Mouse (Mus musculus) urinary bladder, postnatal 10 days (tissue): Measurements from ENCODE around the gene Dynlrb1.

Experiments used
- DNase-seq: peaks from one replicate; pipeline ENCODE4 v3.0.0; 2022; ENCODE audit warnings: low spot score

Dynlrb1 gene

DNA sequence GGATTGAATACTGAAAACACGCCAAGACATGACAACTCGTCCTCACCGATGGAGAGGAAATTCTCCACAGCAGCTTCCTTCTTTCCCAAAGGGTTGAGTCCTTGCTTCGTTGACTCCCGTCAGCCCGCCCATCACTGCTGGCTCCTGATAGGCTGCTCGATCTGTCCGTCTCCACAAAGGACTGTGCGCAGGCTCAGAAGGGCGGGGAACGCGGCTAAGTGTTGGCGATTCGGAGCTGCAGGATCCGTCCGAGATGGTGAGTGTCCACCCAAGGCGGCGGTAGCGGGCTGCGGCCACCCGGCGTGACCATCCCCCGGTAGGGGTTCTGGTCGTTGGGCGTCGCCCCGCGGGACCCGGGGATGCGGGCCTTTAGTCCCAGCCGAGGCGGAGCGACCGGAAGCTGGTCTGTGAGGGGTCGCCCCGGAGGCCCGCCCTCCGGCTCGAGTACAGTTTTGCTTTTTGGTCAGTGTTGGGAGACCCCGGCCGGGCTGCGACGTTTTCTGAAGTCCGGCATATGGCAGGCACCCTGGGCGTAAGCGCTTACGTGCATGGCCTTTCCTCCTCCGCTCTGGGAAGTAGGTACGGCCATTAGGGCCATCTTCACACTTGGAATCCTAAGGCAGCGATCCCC lies at the start of gene Dynlrb1:
Gene Dynlrb1 (plus strand): TSS at position 172 of the 631 bp plus-strand sequence.
- peak; percentile 100 for DNase-seq

GRCm38 (mm10) chr2:155207419-155207818 lies 28.9 kb upstream of the Dynlrb1 start:
- no peak for DNase-seq

GRCm38 (mm10) chr2:155223145-155223544 lies 13.2 kb upstream of the Dynlrb1 start:
- DNase-seq, result no peak

DNA sequence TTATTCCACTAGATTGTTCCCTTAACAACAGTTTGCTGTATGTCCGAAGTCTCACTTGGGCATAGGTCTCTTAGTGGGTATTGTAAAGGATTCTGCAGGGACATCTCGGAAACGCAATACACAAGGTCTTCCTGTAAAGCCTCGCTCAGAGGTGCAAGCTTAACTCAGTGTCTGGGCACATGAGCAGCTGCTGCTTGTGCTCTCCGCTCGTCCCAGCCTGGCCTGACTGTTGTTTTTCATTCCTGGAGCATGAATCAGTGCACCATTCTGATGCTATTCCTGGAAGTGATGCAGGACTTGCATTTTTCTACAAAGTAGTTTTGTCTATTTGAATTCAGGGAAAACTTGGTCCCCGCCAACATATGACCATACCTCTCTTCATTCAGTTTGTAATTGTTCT lies 11.6 kb upstream of the Dynlrb1 start:
- no peak for DNase-seq

- DNase-seq, result no peak
Measured at GRCm38 (mm10) chr2:155235746-155236361, 479 bp upstream of the Dynlrb1 start.

GRCm38 (mm10) chr2:155237276-155237675 lies 943 bp downstream of the Dynlrb1 start:
- no peak for DNase-seq

- DNase-seq, result no peak
Measured at GRCm38 (mm10) chr2:155240915-155241314, 4.6 kb downstream of the Dynlrb1 start.

DNA sequence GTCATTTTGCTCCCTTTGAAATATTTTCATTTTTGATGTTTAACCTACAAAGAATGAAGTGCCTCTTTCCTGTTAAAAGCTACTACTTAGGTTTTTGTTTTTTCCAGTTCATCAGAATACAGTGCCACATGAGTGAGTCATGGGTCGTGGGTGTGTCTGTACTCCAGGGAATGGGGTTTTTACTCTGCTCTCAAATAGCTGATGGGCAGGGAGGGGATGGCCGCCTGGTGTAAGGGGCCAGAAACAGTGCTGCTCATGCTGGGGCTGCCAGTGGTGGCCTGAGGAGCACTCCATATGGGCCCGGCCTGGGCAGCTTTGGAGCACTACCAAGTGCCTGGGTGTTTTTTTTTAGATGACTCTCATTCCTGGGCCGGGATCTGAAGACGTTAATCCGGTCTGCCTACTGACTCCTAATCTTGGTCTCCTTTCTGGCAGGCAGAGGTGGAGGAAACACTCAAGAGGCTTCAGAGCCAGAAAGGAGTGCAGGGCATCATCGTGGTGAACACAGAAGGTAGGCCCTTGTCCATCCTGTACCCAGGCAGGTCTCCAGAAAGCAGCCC lies 6.0 kb downstream of the Dynlrb1 start:
- DNase-seq, result no peak

- DNase-seq, result no peak
Measured at GRCm38 (mm10) chr2:155246231-155246630, 9.9 kb downstream of the Dynlrb1 start.

GRCm38 (mm10) chr2:155248206-155248605 lies 11.9 kb downstream of the Dynlrb1 start:
- DNase-seq, result no peak

GRCm38 (mm10) chr2:155248718-155249117 lies 12.4 kb downstream of the Dynlrb1 start:
- no peak for DNase-seq

DNA sequence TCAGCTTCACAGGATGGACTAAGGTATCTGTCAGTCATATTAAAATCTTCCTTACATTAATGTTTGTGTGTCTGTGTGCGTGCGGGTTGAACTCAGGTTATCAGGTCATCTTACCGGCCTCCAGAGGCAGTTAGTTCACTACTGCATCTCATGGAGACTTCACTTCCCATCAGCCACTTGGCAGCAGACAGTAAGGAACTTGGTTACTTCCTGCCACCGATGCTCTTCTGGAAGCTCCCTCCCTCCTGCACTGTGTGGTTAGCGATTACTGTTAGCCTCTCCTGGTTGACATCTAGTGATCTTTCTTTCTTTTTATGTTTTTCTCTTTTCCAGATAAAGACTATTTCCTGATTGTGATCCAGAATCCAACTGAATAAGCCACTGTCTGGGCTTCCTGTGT lies 13.3 kb downstream of the Dynlrb1 start:
- DNase-seq, result no peak

- DNase-seq, result no peak
Measured at GRCm38 (mm10) chr2:155265526-155265925, 29.2 kb downstream of the Dynlrb1 start.

- DNase-seq, result no peak
Measured at GRCm38 (mm10) chr2:155266896-155267295, 30.6 kb downstream of the Dynlrb1 start.

- no peak for DNase-seq
Measured at GRCm38 (mm10) chr2:155271957-155272356, 35.6 kb downstream of the Dynlrb1 start.

GRCm38 (mm10) chr2:155272396-155273170 lies 36.2 kb downstream of the Dynlrb1 start:
- DNase-seq, result no peak

- DNase-seq, result no peak
Measured at GRCm38 (mm10) chr2:155273603-155274002, 37.3 kb downstream of the Dynlrb1 start.

DNA sequence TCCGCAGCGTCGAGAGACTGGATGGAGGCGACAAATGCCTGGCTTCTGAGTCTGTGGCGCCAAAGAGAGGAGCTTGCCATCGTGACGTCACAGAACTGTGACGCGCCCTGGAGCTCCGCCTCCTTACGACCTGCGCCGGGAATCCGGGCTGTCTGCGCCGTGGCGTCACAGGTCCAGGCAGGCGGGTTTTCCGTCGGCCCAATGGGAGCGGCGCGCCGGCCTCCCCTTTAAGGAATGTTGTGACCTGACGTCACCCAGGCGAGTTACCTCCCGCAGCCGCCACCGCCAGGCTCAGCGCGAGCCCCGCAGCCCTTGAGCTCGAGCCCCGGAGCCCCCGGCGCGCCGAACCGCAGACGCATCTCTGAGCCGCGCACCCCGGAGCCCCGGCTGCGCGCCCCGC lies 39.9 kb downstream of the Dynlrb1 start, which contains the start of gene Map1lc3a:
Gene Map1lc3a (plus strand): TSS at position 103 of the 400 bp plus-strand sequence.
- peak; percentile 93 for DNase-seq

DNA sequence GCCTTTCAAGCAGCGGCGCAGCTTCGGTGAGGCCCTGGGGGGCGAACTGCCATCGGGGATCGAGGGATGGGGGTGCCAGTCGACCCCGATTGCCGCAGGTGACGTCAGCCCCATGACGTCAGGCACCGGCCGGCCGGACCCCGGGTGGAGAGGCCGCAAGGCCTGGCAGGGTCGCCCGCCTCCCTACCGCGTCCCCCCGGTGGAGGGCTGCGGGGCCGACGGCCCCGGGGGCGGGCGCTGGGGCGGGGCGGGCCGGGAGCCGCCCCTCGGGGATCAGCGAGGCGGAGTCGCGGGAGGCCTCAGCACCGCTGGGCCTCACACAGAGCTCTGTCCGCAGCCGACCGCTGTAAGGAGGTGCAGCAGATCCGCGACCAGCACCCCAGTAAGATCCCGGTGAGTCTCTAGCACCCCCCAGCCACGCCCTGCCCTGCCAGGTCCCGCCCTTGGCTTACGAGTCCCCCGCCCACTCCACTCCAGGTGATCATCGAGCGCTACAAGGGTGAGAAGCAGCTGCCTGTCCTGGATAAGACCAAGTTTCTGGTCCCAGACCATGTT lies 40.4 kb downstream of the Dynlrb1 start:
- DNase-seq, result peak; percentile 31

DNA sequence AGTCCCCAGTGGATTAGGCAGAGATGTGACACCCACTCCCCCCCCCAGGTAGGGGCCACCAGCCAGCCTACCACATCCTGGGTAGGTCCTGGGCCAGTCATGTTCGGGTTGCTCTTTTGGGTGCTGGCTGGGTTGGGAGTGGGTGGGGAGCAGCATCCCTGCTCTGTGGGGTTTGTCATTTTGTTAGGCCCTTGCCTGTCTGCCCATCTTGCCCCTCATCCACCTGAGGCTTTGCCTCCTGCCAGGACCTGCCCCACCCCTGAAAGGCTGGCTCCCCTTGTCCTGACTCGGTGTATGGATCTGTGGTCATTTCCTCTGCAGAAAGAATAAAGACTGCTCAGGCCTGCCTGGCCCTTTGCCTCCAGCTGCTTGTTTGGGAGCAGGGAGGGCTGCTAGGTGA lies 41.4 kb downstream of the Dynlrb1 start:
- DNase-seq, result no peak

DNA sequence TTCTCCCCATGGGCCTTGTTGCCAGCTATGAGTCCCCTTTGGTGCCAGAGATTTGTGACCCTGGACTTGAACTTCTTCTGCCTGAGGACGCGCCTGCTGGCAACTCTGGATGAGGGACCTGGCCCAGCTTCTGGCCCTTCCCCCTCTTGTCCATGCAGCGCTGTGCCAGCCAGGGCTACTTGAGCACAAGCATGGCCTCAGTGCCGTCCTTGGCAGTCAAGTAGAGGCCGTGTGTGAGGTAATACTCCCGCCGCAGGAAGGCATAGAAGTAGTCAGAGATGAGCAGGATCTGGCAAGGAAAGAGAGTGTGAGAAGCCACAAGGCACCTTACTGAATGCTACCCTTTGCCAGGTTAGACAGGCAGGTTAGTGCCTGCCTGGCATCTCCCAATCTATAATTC lies 42.0 kb downstream of the Dynlrb1 start:
- no peak for DNase-seq

DNA sequence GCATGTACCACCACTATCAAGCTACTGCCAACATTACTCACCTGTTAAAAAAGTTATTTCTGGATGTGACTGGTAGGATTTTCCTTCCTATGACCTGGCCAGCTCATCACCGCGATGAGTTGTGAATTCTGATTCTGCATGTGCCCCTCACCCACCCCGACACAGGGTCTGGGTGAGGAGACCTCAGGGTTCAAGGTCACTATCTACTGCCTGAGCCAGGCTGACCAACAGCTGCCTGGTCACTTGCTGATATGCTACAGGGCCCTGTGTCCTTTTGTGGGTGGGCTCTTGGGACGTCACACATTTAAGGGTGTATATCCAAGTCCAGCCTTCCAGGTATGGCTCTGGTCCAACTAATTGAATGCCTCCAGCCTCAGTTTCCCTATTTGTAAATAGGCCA lies 42.8 kb downstream of the Dynlrb1 start:
- DNase-seq, result no peak
